Mouse (Mus musculus) brain, embryonic 14.5 days (tissue): ENCODE data around the gene Gm13090.

Source experiments
- CTCF ChIP-seq: fragments of 200-500 bp; IDR thresholded peaks from 2 replicates; pipeline ENCODE4 v1.5.1; 2012; ENCODE audit warnings: inconsistent platforms, mild to moderate bottlenecking, moderate library complexity, borderline replicate concordance; ENCODE audit not compliant: insufficient read depth, insufficient read length; ENCODE audit errors: extremely low read depth
- POLR2A ChIP-seq: fragments of 200-500 bp; IDR thresholded peaks from 2 replicates; pipeline ENCODE4 v1.6.1; 2012; ENCODE audit warnings: mild to moderate bottlenecking, inconsistent platforms, borderline replicate concordance; ENCODE audit not compliant: poor library complexity, insufficient read depth, insufficient read length, severe bottlenecking; ENCODE audit errors: extremely low read depth

GRCm38 (mm10) chr4:151068751-151069150 lies 20.6 kb upstream of the Gm13090 start:
- TF ChIP-seq CTCF (no peak), POLR2A (no peak)
